In genomic region chr1:43163084-43163466, GRCm38 (mm10) we compare ENCODE assay signal across 8 mouse cellular contexts. TPM values are rescaled to one million over a fixed set of nuclear protein-coding genes. Genes with fewer than 3 reads are reported as not detected.
DNase-seq lines count a peak whose midpoint lies in the region; ATAC-seq lines count a peak whose summit lies in the region.

No protein-coding gene starts in this region.

- peak overlapping the region; percentile 97 for H3K9ac ChIP-seq in heart, embryonic 13.5 days
- peak overlapping the region; percentile 92 for H3K9ac ChIP-seq in heart, embryonic 16.5 days (ENCODE audit: low read length)

- no peak for ATAC-seq in heart, embryonic 13.5 days (ENCODE audit: extremely low read depth, insufficient number of reproducible peaks, low FRiP score, low TSS enrichment)
- ATAC-seq in heart, embryonic 16.5 days (replicated peaks; ENCODE audit: extremely low read depth, insufficient read depth, low FRiP score) = peak; percentile 49

- H3K4me1 ChIP-seq in heart, embryonic 13.5 days = peaks cover 66% of the 10 kb centered on the region
- H3K4me1 ChIP-seq in heart, embryonic 16.5 days (ENCODE audit: control insufficient read depth, insufficient read depth, low read length) = peaks cover 55% of the 10 kb centered on the region
- peaks cover 22% of the 10 kb centered on the region for H3K4me1 ChIP-seq in megakaryocyte, embryonic 14.5 days

- WGBS in heart, embryonic 13.5 days = 0% methylated on average over 6 of the region's 6 CpGs
- WGBS in heart, embryonic 16.5 days = 3% methylated on average over 5 of the region's 6 CpGs

- H3K4me2 ChIP-seq in heart, embryonic 13.5 days = peak overlapping the region; percentile 80
- peak overlapping the region; percentile 90 for H3K4me2 ChIP-seq in heart, embryonic 16.5 days (ENCODE audit: low read depth, low read length)

- peak overlapping the region; percentile 98 for H3K27ac ChIP-seq in heart, embryonic 13.5 days (replicated peaks)
- peak overlapping the region; percentile 92 for H3K27ac ChIP-seq in heart, embryonic 16.5 days (ENCODE audit: low read length)

- H3K9me3 ChIP-seq in heart, embryonic 13.5 days = no peaks in the 10 kb centered on the region
- H3K9me3 ChIP-seq in heart, embryonic 16.5 days (replicated peaks; ENCODE audit: control insufficient read depth, low read length) = no peaks in the 10 kb centered on the region
- H3K9me3 ChIP-seq in megakaryocyte, embryonic 14.5 days = peaks cover 9% of the 10 kb centered on the region

- no peak for DNase-seq in heart, adult 9 months (ENCODE audit: low spot score in 2 of 2)
- DNase-seq in NIH3T3 (ENCODE audit: low read depth) = peak; percentile 74
- no peak for DNase-seq in ovary, adult 18-20 months (ENCODE audit: low spot score)
- DNase-seq in frontal cortex, postnatal 14 days (ENCODE audit: low spot score in 2 of 2) = no peak
- DNase-seq in cerebellum, adult 11 months = no peak

- H3K27me3 ChIP-seq in heart, embryonic 13.5 days (replicated peaks) = no peaks in the 10 kb centered on the region
- H3K27me3 ChIP-seq in heart, embryonic 16.5 days (ENCODE audit: control insufficient read depth, insufficient read depth, low read length) = no peaks in the 10 kb centered on the region
- H3K27me3 ChIP-seq in megakaryocyte, embryonic 14.5 days (replicated peaks) = peaks cover 34% of the 10 kb centered on the region

- peak overlapping the region; percentile 86 for H3K4me3 ChIP-seq in heart, embryonic 13.5 days
- H3K4me3 ChIP-seq in heart, embryonic 16.5 days (ENCODE audit: low read length) = peak overlapping the region; percentile 80
- H3K4me3 ChIP-seq in megakaryocyte, embryonic 14.5 days (replicated peaks) = peak overlapping the region; percentile 91

- H3K36me3 ChIP-seq in heart, embryonic 13.5 days = peaks cover 37% of the 10 kb centered on the region
- peaks cover 10% of the 10 kb centered on the region for H3K36me3 ChIP-seq in heart, embryonic 16.5 days (ENCODE audit: control insufficient read depth, insufficient read depth)
- no peaks in the 10 kb centered on the region for H3K36me3 ChIP-seq in megakaryocyte, embryonic 14.5 days (replicated peaks; ENCODE audit: low read length)

RNA-seq across cellular contexts. Expression of gene Fhl2, which starts 33.7 kb away (rescaled TPM):
- polyA plus RNA-seq in heart, embryonic 13.5 days (2015; fragmentation: Nextera tagmentation; extraction: Ambion mirVana) = 228 and 259 TPM in 2 replicates
- polyA plus RNA-seq in heart, embryonic 16.5 days (2015; fragmentation: Nextera tagmentation; extraction: Ambion mirVana) = 426 and 443 TPM in 2 replicates
- polyA plus RNA-seq in megakaryocyte, embryonic 14.5 days (2012; ENCODE audit: insufficient read depth, low replicate concordance) = 0.56 TPM in 1 of 2 replicates, not detected in the other

Comparison
In these comparisons a context has a peak if more than half of its experiments do, and no peak if none do; other contexts are left out.
1. RNA of gene Fhl2, which starts 33.7 kb away (polyA plus RNA-seq): 426 to 443 TPM in heart, embryonic 16.5 days and 228 to 259 TPM in heart, embryonic 13.5 days; 0.56 TPM in megakaryocyte, embryonic 14.5 days; every median in the first group is over 100 times any median in the second.
2. Peak in every context shown above with its lines, with median percentiles within 50 percentile points of each other: H3K4me3 ChIP-seq.